Comparison of ENCODE assay signal across 7 mouse cellular contexts in genomic region chr12:80816380-80817086, GRCm38 (mm10). TPM values are rescaled to one million over a fixed set of nuclear protein-coding genes. Genes with fewer than 3 reads are reported as not detected.
DNase-seq lines count a peak whose midpoint lies in the region; ATAC-seq and TF ChIP-seq lines count a peak whose summit lies in the region.

No protein-coding gene starts in this region.

- WGBS in lung, postnatal 0 days: 59% methylated on average over 1 of the region's 1 CpGs
- 52% methylated on average over 1 of the region's 1 CpGs for WGBS in neural tube, embryonic 11.5 days

- peak overlapping the region; percentile 71 for H3K27ac ChIP-seq in lung, postnatal 0 days (ENCODE audit: low read length)
- H3K27ac ChIP-seq in neural tube, embryonic 11.5 days (ENCODE audit: low read depth, low read length): peak overlapping the region; percentile 70

- ATAC-seq in lung, postnatal 0 days: 0 out of 2 replicates have a peak, but pooled peaks have one; percentile 5
- peak; percentile 41; the same call in 1 of the 2 replicates for ATAC-seq in neural tube, embryonic 11.5 days (ENCODE audit: insufficient read depth, low FRiP score, low TSS enrichment)

- no peaks in the 10 kb centered on the region for H3K27me3 ChIP-seq in lung, postnatal 0 days (replicated peaks; ENCODE audit: insufficient read depth, low read length)
- no peaks in the 10 kb centered on the region for H3K27me3 ChIP-seq in neural tube, embryonic 11.5 days (ENCODE audit: control insufficient read depth, insufficient read depth, low read length)

- DNase-seq in lung, postnatal 0 days (ENCODE audit: low spot score): peak; percentile 34
- DNase-seq in lung, postnatal 4 days: no peak
- peak; percentile 97 for DNase-seq in cerebellum, adult 9-10 months
- peak; percentile 54 for DNase-seq in induced T-regulatory cell, adult 2 months (ENCODE audit: low read depth)
- DNase-seq in neural tube, embryonic 11.5 days (ENCODE audit: low spot score): peak; percentile 51
- no peak for DNase-seq in kidney, postnatal 10 days
- DNase-seq in kidney, postnatal 36 days: no peak

- no peak overlapping the region for H3K4me3 ChIP-seq in lung, postnatal 0 days (ENCODE audit: low read depth, low read length)
- H3K4me3 ChIP-seq in neural tube, embryonic 11.5 days (ENCODE audit: low read depth, low read length): no peak overlapping the region

- H3K4me2 ChIP-seq in lung, postnatal 0 days (replicated peaks; ENCODE audit: low read depth, low read length): 0 out of 2 replicates have a peak overlapping the region, but pooled peaks have one; percentile 6
- no peak overlapping the region for H3K4me2 ChIP-seq in neural tube, embryonic 11.5 days (ENCODE audit: low read depth)

- peak; percentile 18; the same call in 1 of the 2 replicates for TF ChIP-seq EP300 in lung, postnatal 0 days (IDR thresholded peaks at IDR 0.05)

- peaks cover 57% of the 10 kb centered on the region for H3K4me1 ChIP-seq in lung, postnatal 0 days (ENCODE audit: insufficient read depth, low read depth, low read length)
- peaks cover 13% of the 10 kb centered on the region for H3K4me1 ChIP-seq in neural tube, embryonic 11.5 days (ENCODE audit: control insufficient read depth, insufficient read depth, low read length)

- no peak for TF ChIP-seq CTCF in lung, postnatal 0 days (IDR thresholded peaks at IDR 0.05)

- no peak overlapping the region for H3K9ac ChIP-seq in lung, postnatal 0 days (replicated peaks; ENCODE audit: low read depth)
- no peak overlapping the region for H3K9ac ChIP-seq in neural tube, embryonic 11.5 days (ENCODE audit: low read length)

- H3K9me3 ChIP-seq in lung, postnatal 0 days (ENCODE audit: low read length): no peaks in the 10 kb centered on the region
- H3K9me3 ChIP-seq in neural tube, embryonic 11.5 days (ENCODE audit: control insufficient read depth, low read length): no peaks in the 10 kb centered on the region

- H3K36me3 ChIP-seq in lung, postnatal 0 days (ENCODE audit: insufficient read depth, low read length): no peaks in the 10 kb centered on the region
- H3K36me3 ChIP-seq in neural tube, embryonic 11.5 days (ENCODE audit: control insufficient read depth, insufficient read depth, low read length): no peaks in the 10 kb centered on the region

RNA-seq across cellular contexts. Expression of gene Susd6, which starts 26.2 kb away (rescaled TPM):
- polyA plus RNA-seq in lung, postnatal 0 days (2015; fragmentation: Nextera tagmentation; extraction: Ambion mirVana): 26.5 and 34.9 TPM in 2 replicates
- 20.9 and 23.3 TPM in 2 replicates for polyA plus RNA-seq in neural tube, embryonic 11.5 days (2014; fragmentation: Nextera tagmentation; extraction: Ambion mirVana)

RNA-seq across cellular contexts. Expression of gene Ccdc177, which starts 56.0 kb away (rescaled TPM):
- 0.02 TPM in 1 of 2 replicates, not detected in the other for polyA plus RNA-seq in lung, postnatal 0 days (2015; fragmentation: Nextera tagmentation; extraction: Ambion mirVana)
- 2.4 and 2.6 TPM in 2 replicates for polyA plus RNA-seq in neural tube, embryonic 11.5 days (2014; fragmentation: Nextera tagmentation; extraction: Ambion mirVana)

Comparison
In these comparisons a context has a peak if more than half of its experiments do, and no peak if none do; other contexts are left out.
1. DNase-seq: peak in lung, postnatal 0 days (single experiment), cerebellum, adult 9-10 months (single experiment), induced T-regulatory cell, adult 2 months (single experiment) and neural tube, embryonic 11.5 days (single experiment); none in lung, postnatal 4 days (0 of 2), kidney, postnatal 10 days (single experiment) and kidney, postnatal 36 days (0 of 2).